Mouse (Mus musculus) heart, adult 9 months (tissue): ENCODE results near the gene Uso1.
"Not testable (repeated sequence)": the region's sequence is repeated elsewhere in the genome, so short reads cannot be mapped to it uniquely, and the experiment has no call there.

Source experiments
- DNase-seq, 2 experiments: peaks; one replicate each; pipeline ENCODE4 v3.0.0; 2022; ENCODE audit warnings: low spot score in 2 of 2

Gene Uso1

DNA sequence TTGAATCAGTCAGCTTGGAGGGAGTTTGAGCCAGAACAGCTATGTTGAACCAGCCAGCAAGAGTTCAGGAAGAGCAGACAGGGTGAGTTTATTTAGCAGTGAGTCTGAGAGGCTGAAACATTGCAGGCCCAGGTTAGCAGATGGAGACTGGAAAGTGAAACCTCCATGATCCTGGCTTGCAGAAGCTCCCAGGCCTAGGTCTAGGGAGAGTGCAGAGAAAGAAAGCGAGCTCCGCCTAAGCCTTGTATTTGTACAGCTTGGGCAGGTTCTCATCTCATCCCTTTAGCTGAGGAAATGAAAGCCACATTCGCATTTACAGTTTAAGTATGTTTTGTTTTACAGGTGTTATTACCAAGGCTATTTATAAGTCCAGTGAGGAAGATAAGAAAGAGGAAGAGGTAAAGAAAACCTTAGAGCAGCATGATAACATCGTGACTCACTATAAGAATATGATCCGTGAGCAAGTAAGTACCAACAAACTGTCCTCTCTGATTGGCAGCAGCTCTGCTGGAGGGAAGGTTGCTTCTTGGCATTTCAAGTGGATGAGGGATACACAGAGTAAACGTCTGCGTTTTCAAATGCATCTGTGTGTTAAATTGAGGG is 51.2 kb downstream of the Uso1 start:
- no peak for DNase-seq

DNA sequence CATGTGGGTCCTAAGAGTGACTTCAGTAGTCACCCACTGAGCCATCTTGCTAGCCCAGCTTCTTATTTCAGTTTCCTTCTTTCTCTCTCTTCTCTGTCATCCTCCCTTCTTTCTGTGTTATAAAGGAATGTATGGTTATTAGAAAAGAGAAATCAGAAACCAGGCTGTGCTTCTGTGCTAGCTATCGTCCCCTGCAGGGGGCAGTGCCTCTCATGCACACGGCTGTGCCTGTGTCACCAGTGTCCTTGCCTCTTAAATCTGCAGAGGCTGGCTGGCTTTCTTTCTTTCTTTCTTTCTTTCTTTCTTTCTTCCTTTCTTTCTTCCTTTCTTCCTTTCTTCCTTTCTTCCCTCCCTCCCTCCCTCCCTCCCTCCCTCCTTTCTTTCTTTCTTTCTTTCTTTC is 58.0 kb downstream of the Uso1 start:
- DNase-seq: not testable (repeated sequence)

DNA sequence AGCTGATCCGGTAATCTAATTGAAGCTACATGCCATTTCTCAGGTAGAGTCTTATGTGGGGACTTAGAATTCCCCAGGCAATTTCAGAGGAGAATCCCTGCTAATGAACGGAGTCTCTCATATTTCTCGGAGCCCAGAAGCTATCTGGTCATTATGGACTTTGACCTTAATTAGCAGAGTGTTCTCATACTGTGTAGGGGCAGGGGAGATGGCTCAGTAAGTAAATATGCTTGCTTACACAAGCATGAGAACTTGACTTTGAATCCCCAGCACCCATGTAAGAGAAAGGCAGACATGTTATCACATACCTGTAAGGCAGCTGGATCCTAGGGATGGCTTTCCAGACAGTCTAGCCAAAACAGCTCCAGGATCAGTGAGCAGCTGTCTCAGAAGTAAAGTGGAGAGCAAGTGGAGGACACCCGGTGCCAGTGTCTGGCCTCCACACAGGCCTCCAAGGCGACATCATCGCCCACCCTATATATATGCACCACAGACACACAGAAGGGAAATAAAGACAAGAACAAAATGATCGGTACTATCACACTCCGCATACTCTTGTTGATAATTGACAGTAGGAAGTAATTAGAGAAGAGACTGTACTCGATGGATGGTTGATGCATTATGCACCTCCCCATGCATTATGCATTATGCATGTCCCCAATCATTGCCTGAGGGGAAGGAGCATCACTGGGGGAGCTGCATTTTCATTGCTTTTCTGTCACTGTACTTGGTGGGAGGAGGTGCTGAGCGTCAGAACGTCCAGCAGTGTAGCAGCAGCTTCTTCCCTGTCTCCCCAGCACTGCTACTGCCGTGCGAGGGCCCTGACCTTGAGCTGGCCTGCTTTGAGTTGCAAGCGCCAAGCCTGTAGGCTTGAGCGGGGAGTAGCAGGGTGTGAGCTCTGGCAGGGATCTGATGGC is 59.4 kb downstream of the Uso1 start:
- no peak for DNase-seq

DNA sequence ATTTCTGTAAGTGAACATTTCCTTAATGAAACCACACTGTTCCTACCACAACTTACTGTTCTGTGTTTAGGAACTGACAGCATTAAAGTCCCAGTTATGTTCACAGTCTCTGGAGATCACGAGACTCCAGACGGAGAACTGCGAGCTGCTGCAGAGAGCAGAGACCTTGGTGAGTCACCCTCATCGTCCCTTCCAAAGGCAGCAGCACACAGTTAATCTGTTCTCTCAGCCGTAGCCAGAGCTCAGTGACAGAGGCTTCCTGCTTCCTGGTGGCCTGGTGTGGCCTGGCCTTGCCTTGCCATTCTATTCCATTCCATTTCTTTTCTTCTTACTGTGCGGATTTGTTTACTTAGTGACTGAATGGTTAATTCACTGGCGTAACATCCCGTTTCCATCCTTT is 60.5 kb downstream of the Uso1 start:
- no peak for DNase-seq

DNA sequence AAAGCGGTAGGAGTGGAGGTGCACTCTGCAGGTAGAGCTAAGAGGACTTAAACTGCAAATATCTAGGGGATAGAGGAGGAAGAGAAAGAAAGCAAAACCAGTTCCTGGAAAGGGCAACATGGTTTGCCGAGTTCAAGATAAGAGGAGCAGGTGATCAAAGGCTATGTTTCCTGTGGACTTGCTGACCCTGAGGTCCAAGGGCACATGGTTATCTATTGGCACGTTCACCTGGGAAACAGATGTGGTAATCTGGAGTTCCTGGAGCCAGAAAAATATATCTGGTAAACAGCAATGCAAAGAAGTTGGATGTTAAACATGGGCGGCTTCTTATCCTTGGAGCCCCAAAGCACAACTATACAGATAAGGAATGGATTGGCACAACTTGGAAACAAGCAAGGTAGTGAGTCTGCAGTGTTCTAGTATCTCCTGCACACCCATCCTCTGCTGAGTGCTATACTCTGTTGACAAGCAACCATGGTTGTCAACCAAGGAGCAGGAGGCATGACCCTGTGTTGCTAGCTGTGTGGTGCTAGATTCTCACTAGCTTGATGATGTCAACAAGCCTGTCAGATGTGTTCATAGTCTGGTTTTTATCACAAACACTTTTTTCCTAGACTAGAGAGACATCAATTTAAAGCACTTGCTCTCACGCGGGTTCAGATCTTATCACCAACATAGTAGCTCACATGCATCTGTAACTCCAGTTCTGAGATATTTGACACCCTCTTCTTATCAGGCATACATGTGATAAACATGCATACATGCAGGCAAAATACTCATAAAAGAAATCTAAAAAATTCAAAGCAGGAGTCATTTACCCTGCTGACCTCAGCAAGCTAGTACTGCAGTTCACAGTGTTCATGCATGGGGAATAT is 66.7 kb downstream of the Uso1 start:
- no peak for DNase-seq

DNA sequence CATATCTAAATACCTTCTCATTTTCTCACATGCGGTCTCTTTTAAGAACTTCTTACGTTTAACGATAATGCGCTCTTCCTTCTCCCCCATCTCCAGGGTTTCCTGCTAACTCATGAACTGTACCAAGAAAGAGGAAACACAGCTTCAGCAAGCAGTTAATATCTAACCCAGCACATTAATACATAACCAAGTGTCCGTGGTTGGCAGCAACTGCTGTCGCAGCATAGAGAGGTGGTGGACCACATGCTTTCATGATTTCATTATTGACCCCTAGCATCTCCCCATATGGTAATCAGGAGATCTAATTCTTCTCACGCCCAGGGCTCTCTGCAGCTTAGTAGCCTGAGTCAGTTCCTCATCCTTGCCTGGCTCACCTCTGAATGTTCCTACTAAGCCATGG is 67.4 kb downstream of the Uso1 start:
- DNase-seq: no peak

DNA sequence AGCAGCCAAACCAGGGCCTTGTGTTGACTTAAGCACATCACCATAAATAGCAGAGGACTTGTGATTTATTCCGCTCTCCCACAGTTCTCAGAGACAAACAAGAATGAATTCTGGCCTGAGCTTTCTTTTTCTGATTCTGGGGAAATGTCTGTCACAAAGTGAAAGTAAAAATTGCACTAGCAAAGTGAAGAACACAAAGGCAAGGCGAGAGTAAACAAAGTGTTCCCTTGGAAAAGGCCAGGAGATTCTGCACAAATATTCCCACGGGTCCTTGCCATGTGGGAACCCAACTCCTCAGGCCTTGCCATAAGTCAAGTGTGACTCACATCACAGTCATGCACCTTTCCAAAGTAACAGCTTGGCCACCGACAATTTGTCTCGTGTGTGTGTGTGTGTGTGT is 68.0 kb downstream of the Uso1 start:
- DNase-seq: peak; percentile 16 to 21

DNA sequence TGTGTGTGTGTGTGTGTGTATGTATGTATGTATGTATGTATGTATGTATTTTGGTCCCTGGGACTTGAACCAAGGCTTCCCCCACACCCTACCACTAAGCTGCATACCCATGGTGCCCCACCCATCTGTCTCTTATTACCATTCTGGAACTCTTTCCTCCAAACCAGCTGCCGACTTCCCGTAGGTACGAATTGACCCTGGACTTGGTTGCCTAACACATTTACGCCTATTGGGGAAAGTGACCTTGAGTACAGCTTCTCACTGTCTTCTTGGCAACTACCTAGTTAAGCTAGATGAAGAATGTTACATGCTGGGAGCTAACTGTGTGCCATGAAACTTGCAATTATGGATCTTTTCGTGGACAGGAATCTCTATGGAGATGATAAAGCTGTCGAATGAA is 68.4 kb downstream of the Uso1 start:
- DNase-seq: no peak

DNA sequence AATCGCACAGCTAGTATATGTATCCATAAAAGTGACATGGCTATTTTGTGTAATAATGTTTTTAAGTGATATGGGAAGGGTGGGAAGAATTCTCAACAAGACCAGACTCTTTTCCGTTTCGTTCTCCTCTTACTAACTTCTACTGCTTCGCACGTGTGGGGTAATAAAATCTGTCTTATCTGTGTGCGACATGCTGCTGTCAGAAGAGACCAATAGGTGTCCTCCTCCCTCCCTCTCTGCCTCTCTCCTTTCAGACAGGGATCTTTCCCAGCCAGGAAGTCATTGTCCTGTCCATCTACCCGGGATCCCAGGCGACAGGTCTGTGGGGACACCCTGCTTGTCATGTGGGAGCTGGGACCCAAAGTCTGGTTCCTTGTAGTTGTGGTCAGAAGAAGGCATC is 72.5 kb downstream of the Uso1 start:
- DNase-seq: no peak

DNA sequence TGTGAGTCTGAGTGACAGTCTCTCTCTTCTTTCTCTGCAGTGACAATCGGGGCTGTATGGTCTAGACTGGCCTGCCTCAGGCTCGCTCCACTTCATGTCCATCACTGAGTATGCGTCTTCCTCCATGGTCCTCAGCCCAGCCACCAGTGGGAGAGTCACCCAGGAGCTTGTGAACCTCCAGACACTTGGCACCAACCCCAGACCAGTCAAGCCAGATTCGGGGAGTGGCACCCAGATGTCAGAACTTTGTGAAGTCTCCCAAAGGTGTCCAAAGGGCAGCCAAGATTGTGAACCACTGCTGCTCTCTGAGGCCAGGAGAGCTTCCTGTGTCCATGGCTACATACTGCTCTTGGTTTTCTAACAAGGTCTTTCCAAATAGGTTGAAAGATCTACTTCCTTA is 74.5 kb downstream of the Uso1 start:
- no peak for DNase-seq

DNA sequence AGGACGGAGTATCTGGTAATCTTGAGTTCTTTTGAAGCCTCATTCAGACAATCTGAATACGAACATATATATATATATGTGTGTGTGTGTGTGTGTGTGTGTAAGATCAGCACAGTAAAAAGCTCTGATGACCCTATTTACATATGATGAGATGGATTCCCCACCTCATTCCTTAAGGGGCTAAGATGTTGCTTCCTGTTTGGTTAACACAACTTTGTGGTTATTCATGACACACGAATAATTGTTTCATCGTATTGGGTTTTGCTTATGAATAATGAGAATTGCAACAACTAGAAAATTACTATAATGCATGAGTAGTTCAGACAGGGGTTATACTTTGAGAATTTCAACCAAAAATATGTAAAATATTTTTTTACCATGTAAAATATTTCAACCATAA is 77.6 kb downstream of the Uso1 start, which contains the start of gene U90926:
U90926 (minus strand) TSS at position 101 of the 400 bp plus-strand sequence.
- no peak for DNase-seq

DNA sequence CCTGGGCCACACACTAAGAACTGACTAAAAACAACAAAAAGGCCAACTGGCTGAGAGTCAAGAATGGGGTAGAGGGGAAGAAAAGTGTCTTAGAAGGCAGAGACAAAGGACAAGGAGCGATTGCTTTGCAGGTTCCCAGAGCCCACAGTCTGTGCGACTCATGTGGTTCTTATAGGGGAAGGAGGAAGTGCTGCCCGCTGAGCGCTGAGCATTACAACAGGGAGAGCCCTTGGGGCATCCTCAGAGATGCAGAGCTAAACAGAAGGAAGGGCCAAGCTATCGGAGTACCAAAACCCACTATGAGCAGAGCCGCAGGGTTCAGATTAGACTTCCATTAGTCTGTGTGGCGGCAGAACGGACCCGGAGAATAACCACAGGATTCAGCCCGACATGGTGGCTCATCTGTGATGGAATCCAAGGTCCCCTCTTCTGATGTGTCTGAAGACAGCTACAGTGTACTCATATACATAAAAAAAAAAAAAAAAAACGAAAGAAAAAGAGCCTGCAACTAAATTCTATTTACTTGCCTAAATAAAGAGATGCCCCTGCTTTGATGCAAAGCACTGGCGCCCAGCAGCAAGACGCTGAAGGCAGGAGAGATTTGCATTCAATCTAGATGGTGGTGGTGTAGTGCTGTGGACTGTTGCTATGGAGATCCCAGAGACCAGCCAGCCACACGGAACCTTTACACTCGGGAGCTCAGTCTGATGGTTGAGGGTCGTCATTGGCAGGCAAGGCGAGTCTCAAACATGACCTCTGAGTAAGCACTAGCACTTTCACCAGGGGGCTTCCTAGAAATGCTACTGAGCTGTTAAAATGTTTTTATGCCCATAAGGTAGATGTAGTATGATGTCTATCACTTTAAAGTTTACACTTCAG is 81.4 kb downstream of the Uso1 start:
- DNase-seq: no peak

DNA sequence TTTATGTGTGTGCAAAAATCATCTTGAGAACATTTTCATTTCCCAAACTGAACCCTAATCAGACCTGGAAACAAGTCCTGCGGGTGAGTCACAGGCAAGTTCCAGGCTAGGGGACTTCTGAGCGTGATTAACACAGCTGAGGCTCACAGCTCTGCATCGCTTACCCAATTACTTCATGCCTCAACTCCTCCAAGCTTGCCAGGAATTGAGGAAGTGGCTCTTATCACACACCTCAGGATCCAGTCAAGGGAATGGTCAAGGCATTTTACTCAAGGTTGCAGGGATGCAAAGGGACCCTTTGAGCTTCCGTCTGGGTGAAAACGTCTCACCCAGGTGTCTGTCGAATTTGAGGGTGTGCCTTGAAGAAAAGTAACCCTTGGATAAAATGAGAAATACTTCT is 82.1 kb downstream of the Uso1 start:
- DNase-seq: no peak

DNA sequence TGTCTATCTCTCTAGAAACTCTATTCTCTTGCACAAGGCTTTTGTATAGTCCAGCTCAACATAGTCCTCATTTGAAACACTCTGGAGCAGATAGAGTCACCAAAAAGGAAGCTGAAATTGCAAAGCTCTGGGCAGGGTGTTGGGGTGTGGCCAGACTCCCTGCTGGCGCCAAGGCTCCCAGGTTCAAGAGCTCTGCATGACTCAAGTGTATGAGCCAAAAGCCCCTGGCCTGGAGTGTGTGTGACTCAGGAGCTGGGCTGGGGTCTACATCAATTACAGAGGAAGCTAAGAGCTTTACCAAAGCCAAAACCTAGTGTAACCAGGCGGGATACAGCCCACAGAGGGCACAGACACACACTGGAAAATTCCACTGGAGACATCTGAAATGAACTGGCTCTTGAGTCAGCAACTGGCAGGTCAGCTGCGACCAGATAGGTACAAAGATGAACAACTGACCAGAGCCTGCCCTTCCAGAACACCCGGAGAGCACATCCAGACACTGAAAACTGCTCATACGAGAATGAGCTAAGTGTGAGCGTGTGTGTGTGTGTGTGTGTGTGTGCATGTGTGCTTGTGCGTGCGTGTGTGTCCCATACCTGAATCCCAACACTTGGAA is 82.7 kb downstream of the Uso1 start:
- no peak for DNase-seq

DNA sequence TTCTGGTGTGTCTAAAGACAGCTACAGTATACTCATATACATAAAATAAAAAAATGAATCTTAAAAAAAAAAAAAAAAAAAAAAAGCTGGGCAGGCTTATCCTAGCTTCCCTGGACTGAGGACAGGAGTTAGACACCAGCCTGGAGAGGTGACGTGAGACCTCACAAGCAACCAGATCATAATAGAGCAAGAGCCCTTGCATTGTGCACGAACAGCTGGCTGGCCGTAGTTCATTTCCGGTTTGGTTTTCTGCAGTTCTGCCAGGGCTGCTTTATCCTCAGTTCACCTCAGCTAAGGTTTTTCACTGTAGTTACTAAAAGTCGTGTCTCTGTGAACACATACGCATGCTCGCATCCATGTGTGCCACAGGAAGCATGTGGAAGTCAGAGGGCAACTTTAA is 90.0 kb downstream of the Uso1 start:
- DNase-seq: no peak

DNA sequence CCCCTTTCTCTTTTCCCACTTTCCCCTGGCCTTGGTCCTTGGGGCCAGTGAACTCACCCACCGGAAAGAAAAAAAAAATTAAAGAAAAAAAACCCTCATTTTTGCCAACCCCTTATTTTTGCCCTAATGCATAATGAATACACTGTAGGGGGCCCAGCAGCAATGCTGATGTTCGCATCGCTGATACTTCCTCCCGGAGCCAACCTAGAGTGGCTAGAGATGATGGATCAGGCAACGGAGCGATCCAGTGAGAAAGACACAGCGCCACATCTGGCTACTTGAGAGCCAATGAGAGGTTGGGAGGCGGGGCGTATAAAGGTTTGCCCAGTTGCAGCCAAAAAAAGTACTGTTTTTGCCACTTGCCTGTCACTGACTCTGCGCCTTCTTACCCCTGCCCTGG is 91.0 kb downstream of the Uso1 start:
- DNase-seq: no peak

DNA sequence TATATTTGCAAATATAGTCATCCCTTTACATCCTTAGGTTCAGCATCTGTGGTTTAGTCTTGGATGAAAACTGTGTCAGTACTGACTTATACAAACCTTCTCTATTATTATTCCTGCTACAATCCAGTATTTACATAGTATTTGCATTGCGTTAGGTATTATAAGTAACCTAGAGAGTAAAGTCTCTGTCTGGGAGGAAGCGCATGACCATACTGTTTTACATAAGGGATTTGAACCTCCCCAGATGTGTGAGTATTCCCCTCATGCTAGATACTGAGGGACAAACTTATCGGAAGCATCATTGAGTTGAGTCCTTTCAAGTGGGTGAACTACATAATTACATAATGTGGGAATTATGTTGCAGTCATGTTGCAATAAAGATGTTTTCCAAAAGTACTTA is 91.8 kb downstream of the Uso1 start:
- no peak for DNase-seq

DNA sequence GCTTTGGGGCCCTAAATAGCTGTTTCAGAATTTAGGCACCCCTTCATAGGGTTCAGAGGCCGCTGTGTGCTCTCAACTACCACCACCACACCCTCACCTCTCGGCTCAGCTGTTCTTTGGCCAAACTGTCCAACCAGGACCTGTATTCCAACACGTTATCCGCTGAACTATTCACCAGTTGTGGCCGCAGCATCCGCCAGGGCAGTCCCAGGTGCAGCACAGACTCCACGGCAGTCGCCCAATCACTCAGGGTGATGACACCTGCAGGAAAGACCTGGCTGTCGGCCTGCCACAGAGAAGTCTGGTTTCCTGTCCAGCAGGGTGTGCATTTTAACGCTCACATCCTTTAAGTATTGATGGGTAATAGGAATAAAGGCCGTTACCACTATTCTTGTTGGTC is 92.6 kb downstream of the Uso1 start:
- DNase-seq: no peak

DNA sequence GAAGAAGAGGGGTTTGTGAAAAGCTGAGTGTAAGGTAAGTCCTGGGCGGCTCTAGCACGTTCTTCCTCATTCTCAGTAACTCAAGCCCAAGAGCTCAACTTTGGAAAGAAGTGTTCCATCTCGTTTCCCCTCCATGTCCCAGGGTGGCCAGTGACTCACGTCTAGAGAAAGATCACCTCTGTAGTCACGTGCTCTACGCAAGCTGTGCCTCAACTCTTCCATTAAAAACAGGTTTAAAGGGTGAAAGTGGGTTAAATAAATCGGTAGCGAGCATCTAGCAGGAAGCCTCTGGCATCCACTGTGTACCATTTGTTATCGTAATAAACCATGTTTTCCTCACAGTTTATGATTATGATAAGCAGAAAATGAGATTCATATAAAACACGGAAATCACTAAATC is 94.1 kb downstream of the Uso1 start:
- DNase-seq: no peak

DNA sequence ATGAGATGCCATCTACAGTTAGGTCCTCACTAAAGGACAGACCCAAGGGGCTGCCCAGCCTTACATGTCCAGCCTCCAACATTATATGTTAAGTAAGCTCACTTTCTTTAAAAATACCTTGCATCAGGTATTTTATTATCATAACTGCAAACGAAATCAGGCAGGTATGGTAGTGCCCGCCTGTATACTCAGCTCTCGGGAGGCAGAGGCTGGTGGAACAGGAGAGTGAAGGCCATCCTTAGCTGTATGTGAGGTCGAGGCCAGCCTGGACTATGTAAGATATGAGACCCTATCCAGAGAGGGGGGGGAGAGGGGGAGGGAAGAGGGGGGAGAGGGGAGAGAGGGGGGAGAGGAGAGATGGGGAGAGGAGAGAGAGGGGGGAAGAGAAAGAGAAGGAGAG is 95.6 kb downstream of the Uso1 start:
- no peak for DNase-seq

DNA sequence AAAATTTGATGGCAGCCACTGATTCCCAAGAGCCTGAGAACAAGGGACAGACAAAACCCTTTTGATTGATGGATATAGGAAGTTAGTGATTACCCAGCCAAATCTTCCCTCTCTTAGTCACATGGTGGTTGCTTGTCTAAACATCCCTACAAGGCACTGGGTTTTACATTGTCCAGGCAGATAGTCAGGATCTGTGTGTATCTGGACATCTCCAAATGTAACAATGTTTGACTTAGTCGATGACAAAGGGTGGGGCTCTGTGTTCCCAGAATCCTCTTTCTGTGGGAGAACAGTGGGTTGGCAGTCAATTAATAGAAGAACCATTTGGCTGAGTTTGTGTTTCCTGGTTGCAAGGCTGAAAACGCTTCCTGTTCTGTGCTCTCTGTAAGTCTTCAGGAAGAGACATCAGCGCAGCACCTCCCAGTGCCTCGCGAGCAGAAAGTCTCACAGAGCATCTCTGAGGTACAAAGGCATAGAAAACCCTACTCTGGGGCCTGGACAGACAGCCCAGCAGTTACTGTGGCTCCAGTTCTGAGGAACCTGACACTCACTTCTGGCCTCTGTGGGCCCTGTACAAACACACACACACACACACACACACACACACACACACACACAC is 97.3 kb downstream of the Uso1 start:
- no peak for DNase-seq
